Mouse (Mus musculus): ENCODE measurements at regions not wholly inside any gene's neighbourhood (a gene's known extent, or its start where the extent isn't known, plus 50 kb on each side); places are given as distances from the start of the nearest gene placed in this dataset.

DNA sequence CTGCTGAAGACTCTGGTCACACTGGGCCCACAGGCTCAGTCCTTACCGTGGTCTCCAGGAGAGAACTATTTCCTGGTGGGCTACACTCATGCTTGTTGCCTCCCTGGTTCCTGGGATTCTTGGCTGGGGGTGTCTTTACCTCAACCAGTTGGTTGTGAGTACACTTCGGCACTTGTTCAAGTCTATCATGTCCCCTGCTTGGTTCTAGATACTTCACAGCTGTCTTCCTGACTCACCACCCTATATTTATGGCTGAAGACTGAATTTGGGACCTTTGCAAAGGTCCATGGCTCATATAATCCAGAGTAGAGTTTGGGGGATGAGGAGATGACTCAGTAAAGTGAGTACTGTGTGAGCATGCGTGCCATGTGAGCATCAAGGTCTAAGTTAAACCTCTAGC is 245.0 kb upstream of the Habp2 start:
- TF ChIP-seq CTCF (IDR thresholded peaks at IDR 0.05) (no peak), EP300 (IDR thresholded peaks at IDR 0.05) (no peak)
